Mouse (Mus musculus) heart, adult 2 months (tissue): ENCODE results near the gene Prr19. TPM values are rescaled to one million over a fixed set of nuclear protein-coding genes. Genes with fewer than 3 reads are reported as not detected.

Source experiments
- DNase-seq, 2 experiments: peaks; one replicate each; pipeline ENCODE4 v3.0.0; 2021
- H3K27ac ChIP-seq: fragments of 200-600 bp; 2 replicates; pipeline ENCODE4 v1.8.1; 2022
- H3K27me3 ChIP-seq: fragments of 200-500 bp; 2 replicates; pipeline ENCODE4 v1.6.1; 2012; ENCODE audit warnings: mild to moderate bottlenecking, low read length, inconsistent platforms, mixed read lengths; ENCODE audit not compliant: control insufficient read depth, insufficient read depth
- H3K36me3 ChIP-seq: fragments of 200-500 bp; 2 replicates; pipeline ENCODE4 v1.6.1; 2012; ENCODE audit warnings: low read length, inconsistent platforms; ENCODE audit not compliant: control insufficient read depth, insufficient read depth
- H3K4me1 ChIP-seq: fragments of 200-500 bp; 2 replicates; pipeline ENCODE4 v1.6.1; 2011; ENCODE audit warnings: low read length; ENCODE audit not compliant: control insufficient read depth, insufficient read depth
- H3K4me3 ChIP-seq: fragments of 200-600 bp; 2 replicates; pipeline ENCODE4 v1.8.1; 2022
- H3K79me2 ChIP-seq: fragments of 200-500 bp; replicated peaks from 2 replicates; pipeline ENCODE4 v1.6.1; 2012; ENCODE audit warnings: mild to moderate bottlenecking, inconsistent platforms, low read length, moderate library complexity, mixed read lengths; ENCODE audit not compliant: control insufficient read depth, insufficient read depth
- H3K9ac ChIP-seq: fragments of 200-500 bp; 2 replicates; pipeline ENCODE4 v1.6.1; 2012; ENCODE audit warnings: low read depth, mild to moderate bottlenecking, control low read depth, inconsistent platforms, low read length, mixed read lengths
- CTCF ChIP-seq: fragments of 200-600 bp; IDR thresholded peaks from 2 replicates; pipeline ENCODE4 v1.8.1; 2022; ENCODE audit warnings: antibody characterized with exemption, mild to moderate bottlenecking, moderate library complexity
- EP300 ChIP-seq: fragments of 200-500 bp; IDR thresholded peaks from 2 replicates; pipeline ENCODE4 v1.6.1; 2011; ENCODE audit warnings: low read depth, low read length, control low read depth; ENCODE audit not compliant: insufficient read depth
- POLR2A ChIP-seq: fragments of 200-500 bp; IDR thresholded peaks from 2 replicates; pipeline ENCODE4 v1.6.1; 2011; ENCODE audit warnings: mild to moderate bottlenecking, low read depth, low read length, control low read depth; ENCODE audit not compliant: insufficient read depth
- WGBS: fragments of 180-500 bp; shearing (Covaris S2); methylation state at CpG from one replicate; pipeline ENCODE4 v1.1.7; 2018; 5-methylcytosine and 5-hydroxymethylcytosine counted together
- intact Hi-C: fragments of 180-260 bp; cut with DNase I; formaldehyde crosslinking; loops from one replicate; pipeline ENCODE4 v1.15.1; 2025
- polyA plus RNA-seq: library from polyadenylated mRNA; depleted of rRNA; stranded (reverse); fragments of >200 nt; gene quantifications from 2 replicates; pipeline ENCODE4 v1.2.3, GENCODE M21; 2012
- total RNA-seq, 2 experiments: library from RNA; stranded (reverse); gene quantifications; 2 replicates each; pipeline ENCODE4 v1.2.3; 2021

Prr19 gene
- total and polyA plus RNA-seq, 3 experiments = not detected

DNA sequence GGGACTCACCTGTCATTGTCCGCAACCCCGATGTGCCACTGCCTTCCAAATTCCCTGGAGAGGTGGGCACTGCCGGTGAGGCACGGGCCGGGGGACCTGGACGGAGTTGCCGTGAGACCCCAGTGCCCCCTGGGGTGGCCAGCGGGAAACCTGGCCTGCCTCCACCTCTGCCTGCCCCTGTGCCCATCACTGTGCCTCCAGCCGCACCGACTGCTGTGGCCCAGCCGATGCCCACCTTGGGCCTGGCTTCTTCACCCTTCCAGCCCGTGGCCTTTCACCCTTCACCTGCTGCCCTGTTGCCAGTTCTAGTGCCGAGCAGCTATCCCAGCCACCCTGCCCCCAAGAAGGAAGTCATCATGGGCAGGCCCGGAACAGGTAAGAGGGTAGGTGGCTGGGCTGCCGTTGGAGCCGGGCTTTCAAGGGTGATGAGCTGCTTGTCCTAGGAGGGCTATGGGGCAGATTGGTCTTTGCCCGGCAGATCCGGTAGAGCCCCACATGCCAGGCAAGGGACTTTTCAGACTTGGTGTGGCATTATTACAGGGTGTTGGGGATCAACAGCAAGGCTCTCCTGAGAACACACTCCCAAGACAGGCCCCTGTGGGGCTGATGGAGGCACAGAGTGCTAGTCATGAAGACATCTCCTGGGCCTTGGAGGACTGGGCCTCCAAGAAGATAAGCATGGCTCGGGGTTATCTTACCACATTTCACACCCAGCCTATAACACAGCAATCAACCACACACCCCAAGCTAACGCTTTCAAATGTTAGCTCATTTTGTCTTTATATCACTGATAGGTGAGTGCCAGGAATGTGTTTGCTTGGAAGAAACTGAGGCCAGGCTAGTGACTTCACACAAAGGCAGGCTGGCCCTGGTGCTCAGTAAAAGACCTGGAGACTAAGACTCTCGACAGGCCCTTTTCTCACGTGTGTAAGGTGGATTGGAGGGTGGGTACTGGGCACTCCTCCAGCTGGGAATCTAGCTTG lies 27.7 kb upstream of the Prr19 start:
- WGBS = 84% methylated on average over 22 of the region's 22 CpGs
- H3K4me1 ChIP-seq = peaks cover 16% of the 10 kb centered on the region
- peaks cover 14% of the 10 kb centered on the region for H3K79me2 ChIP-seq
- H3K27me3 ChIP-seq = no peaks in the 10 kb centered on the region
- intact Hi-C loops = no loop called here
- TF ChIP-seq POLR2A = no peak
- TF ChIP-seq EP300 = no peak
- TF ChIP-seq CTCF = no peak
- no peak overlapping the region for H3K4me3 ChIP-seq
- peaks cover 3% of the 10 kb centered on the region for H3K36me3 ChIP-seq
- no peak overlapping the region for H3K27ac ChIP-seq
- no peak overlapping the region for H3K9ac ChIP-seq
- DNase-seq = peak in 1 of 2 experiments; percentile 3

DNA sequence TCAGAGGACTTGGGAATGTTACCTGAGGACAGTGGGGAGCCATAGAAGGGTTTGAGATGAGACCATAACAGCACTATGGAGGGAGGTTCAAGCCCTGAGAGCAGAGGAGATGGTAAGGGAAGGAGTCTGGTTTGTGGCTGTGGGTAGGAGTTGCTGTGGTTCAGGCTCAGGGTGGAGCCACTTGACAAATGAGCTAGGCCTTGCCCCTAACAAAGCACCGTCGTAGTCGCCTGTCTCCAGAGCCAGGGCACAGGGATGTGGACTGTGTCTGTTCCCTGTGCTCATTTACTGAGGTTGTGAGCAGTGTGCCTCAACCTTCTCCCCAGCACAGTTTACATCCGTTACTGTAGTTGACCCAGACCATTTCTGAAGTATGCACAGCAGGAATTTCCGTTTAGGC lies 26.6 kb upstream of the Prr19 start:
- Histone ChIP-seq H3K79me2 (peaks cover 14% of the 10 kb centered on the region), H3K27me3 (no peaks in the 10 kb centered on the region), H3K36me3 (peaks cover 3% of the 10 kb centered on the region), H3K9ac (no peak overlapping the region), H3K4me1 (peaks cover 14% of the 10 kb centered on the region), H3K4me3 (no peak overlapping the region), H3K27ac (no peak overlapping the region)
- TF ChIP-seq CTCF (no peak), EP300 (no peak), POLR2A (no peak)
- intact Hi-C loops = no loop called here
- peak in 1 of 2 experiments; percentile 3 for DNase-seq
- WGBS = 51% methylated on average over 5 of the region's 5 CpGs

DNA sequence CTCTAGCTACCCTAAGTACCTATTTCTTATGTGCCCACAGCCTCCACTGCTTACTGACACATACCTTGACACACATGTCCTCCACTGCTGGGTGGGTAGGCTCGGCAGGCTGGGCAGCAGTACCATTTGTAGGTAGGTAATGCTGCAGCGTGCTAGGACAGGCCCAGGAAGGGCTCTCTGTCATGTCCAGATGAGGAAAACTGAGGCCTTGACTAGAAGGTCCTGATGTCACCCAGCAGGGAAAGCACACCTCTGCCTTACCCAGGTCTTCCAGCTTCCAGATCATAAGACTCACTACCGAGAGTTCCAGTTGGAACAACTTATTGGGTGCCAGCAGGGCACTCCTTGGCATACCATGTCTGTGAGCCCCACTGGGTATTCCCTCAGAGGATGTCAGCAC lies 26.2 kb upstream of the Prr19 start:
- Histone ChIP-seq H3K4me3 (no peak overlapping the region), H3K79me2 (peaks cover 13% of the 10 kb centered on the region), H3K27ac (no peak overlapping the region), H3K4me1 (peaks cover 10% of the 10 kb centered on the region), H3K27me3 (no peaks in the 10 kb centered on the region), H3K36me3 (peaks cover 3% of the 10 kb centered on the region), H3K9ac (no peak overlapping the region)
- TF ChIP-seq EP300 (no peak), CTCF (no peak), POLR2A (no peak)
- intact Hi-C loops = no loop called here
- 79% methylated on average over 3 of the region's 3 CpGs for WGBS
- DNase-seq = no peak

DNA sequence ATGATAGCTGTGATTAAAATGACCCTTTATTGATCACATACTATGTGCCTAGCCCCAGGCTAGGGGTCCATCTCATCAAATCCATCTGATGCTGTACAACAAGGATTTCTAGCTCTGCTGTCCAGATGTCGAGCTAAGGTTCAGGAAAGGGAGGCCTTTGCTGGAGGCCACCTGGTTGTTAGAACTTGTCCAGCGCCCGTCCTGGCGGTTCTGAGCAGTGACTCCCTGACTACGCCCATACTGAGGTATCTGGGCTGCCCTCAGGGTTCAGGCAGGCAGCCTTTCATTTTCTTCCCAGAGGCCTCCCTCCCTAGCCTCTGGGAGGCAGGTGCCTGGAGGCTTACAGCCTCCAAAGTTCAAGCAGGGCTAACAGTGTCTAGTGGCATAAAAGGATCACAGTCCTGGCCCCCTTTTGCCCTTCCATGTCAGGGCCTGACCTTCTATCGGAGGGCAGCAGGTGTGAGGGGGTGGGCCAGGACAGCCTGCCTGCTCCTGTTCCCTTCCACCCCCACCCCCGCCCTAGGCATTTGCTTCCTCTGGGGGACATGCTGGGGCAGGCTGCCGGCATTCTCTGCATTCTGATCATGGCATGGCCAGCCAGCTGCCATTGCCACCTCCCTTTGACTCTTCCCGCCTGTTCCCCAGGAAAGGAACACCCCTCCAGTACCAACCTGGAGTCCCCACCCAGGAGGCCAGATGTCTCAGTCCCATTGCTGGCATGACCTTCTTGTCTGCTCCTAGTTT lies 25.5 kb upstream of the Prr19 start:
- peaks cover 14% of the 10 kb centered on the region for H3K4me1 ChIP-seq
- no peak for TF ChIP-seq EP300
- no peak for TF ChIP-seq POLR2A
- no peak for TF ChIP-seq CTCF
- 53% methylated on average over 9 of the region's 9 CpGs for WGBS
- H3K9ac ChIP-seq = peak overlapping the region; percentile 21; the same call in 1 of the 2 replicates
- H3K4me3 ChIP-seq = no peak overlapping the region
- H3K27ac ChIP-seq = peak overlapping the region; percentile 27
- intact Hi-C loops = no loop called here
- H3K36me3 ChIP-seq = peaks cover 3% of the 10 kb centered on the region
- H3K79me2 ChIP-seq = peaks cover 13% of the 10 kb centered on the region
- peak; percentile 20 to 42 for DNase-seq
- H3K27me3 ChIP-seq = no peaks in the 10 kb centered on the region

DNA sequence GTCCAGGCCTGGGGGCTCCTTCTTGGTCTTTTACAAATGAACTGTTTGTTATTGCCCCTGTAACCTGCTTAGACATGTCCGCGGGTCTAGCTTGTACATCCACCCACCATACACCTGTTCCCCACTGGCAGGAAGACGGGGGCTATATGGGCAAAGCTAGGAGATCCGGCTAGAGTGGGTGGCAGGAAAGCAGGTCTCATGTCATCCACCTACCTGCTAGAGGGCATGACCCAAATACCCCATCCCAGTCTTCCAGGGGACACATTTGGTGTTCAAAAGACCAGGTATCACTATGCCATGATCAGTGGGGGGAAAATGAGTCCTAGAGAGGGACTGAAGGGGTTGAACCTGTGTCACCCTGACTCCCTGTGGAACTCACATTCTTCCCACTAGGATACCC lies 23.8 kb upstream of the Prr19 start:
- intact Hi-C loops = loop anchor here (1.0 kb wide), 1 partner anchor 36 kb away; no protein-coding TSS in a partner anchor
- no peaks in the 10 kb centered on the region for H3K27me3 ChIP-seq
- H3K36me3 ChIP-seq = peaks cover 3% of the 10 kb centered on the region
- no peak overlapping the region for H3K9ac ChIP-seq
- TF ChIP-seq CTCF (no peak), EP300 (no peak), POLR2A (no peak)
- H3K27ac ChIP-seq = peak overlapping the region; percentile 97
- 61% methylated on average over 4 of the region's 4 CpGs for WGBS
- peak in 1 of 2 experiments; percentile 5 for DNase-seq
- H3K4me3 ChIP-seq = no peak overlapping the region
- H3K4me1 ChIP-seq = peaks cover 23% of the 10 kb centered on the region
- peaks cover 10% of the 10 kb centered on the region for H3K79me2 ChIP-seq
